Mouse (Mus musculus): Measurements from ENCODE around the gene Fam117a. TPM values are rescaled to one million over a fixed set of nuclear protein-coding genes. Genes with fewer than 3 reads are reported as not detected.

Gene Fam117a
- polyA plus RNA-seq, 1 experiment from 2014 or later: 5.5 TPM

- H3K9me3 ChIP-seq (ENCODE audit: control insufficient read depth): no peaks in the 10 kb centered on the region
- H3K4me2 ChIP-seq (replicated peaks; ENCODE audit: low read depth): no peak overlapping the region; the same call in 1 of the 2 replicates
- H3K27ac ChIP-seq (ENCODE audit: low read depth, low read length): peak overlapping the region; percentile 57; the same call in 1 of the 2 replicates
- 40% methylated on average over 3 of the region's 3 CpGs for whole genome bisulfite sequencing
- H3K27me3 ChIP-seq (replicated peaks; ENCODE audit: control insufficient read depth, insufficient read depth, low read length): no peaks in the 10 kb centered on the region
- peaks cover 57% of the 10 kb centered on the region for H3K36me3 ChIP-seq (ENCODE audit: control insufficient read depth, insufficient read depth)
- peaks cover 5% of the 10 kb centered on the region; the same call in 1 of the 2 replicates for H3K4me1 ChIP-seq (replicated peaks; ENCODE audit: control insufficient read depth, insufficient read depth, low read length)
- no peak overlapping the region for H3K4me3 ChIP-seq (ENCODE audit: low read depth, low read length)
- no peak overlapping the region for H3K9ac ChIP-seq (ENCODE audit: low read depth, low read length)
- ATAC-seq: peak; percentile 87
- TF ChIP-seq CTCF (IDR thresholded peaks at IDR 0.05; ENCODE audit: low read depth): no peak
Measured at GRCm38 (mm10) chr11:95301772-95302171, 35.0 kb upstream of the Fam117a start.

DNA sequence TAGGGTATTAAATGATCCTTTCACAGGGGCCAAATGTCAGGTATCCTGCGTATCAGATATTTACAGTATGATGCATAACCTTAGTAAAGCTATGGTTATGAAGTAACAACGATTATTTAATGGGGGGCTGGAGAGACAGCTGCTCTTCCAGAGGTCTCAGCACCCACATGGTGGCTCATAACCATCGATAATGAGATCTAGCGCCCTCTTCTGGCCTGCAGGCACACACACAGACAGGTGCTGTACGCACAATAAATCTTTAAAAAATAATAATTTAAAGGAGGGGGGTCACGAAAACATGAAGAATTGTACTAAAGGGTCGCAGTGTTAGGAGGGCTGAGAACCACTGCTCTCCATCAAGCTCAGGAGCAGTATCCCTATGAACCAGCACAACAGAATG is 31.2 kb upstream of the Fam117a start:
- H3K4me1 ChIP-seq (replicated peaks; ENCODE audit: control insufficient read depth, insufficient read depth, low read length): peaks cover 5% of the 10 kb centered on the region; the same call in 1 of the 2 replicates
- no peak for ATAC-seq
- no peak overlapping the region for H3K4me2 ChIP-seq (replicated peaks; ENCODE audit: low read depth)
- H3K4me3 ChIP-seq (ENCODE audit: low read depth, low read length): no peak overlapping the region
- H3K27me3 ChIP-seq (replicated peaks; ENCODE audit: control insufficient read depth, insufficient read depth, low read length): no peaks in the 10 kb centered on the region
- H3K36me3 ChIP-seq (ENCODE audit: control insufficient read depth, insufficient read depth): peaks cover 30% of the 10 kb centered on the region
- peak; percentile 46 for TF ChIP-seq CTCF (IDR thresholded peaks at IDR 0.05; ENCODE audit: low read depth)
- no peaks in the 10 kb centered on the region for H3K9me3 ChIP-seq (ENCODE audit: control insufficient read depth)
- H3K9ac ChIP-seq (ENCODE audit: low read depth, low read length): no peak overlapping the region
- H3K27ac ChIP-seq (ENCODE audit: low read depth, low read length): peak overlapping the region; percentile 41; the same call in 1 of the 2 replicates
- 81% methylated on average over 7 of the region's 7 CpGs for WGBS

- no peak for TF ChIP-seq CTCF (IDR thresholded peaks at IDR 0.05; ENCODE audit: low read depth)
- peak overlapping the region; percentile 74; the same call in 1 of the 2 replicates for H3K4me2 ChIP-seq (replicated peaks; ENCODE audit: low read depth)
- no peaks in the 10 kb centered on the region for H3K9me3 ChIP-seq (ENCODE audit: control insufficient read depth)
- peak overlapping the region; percentile 58 for H3K27ac ChIP-seq (ENCODE audit: low read depth, low read length)
- H3K27me3 ChIP-seq (replicated peaks; ENCODE audit: control insufficient read depth, insufficient read depth, low read length): no peaks in the 10 kb centered on the region
- H3K4me1 ChIP-seq (replicated peaks; ENCODE audit: control insufficient read depth, insufficient read depth, low read length): peaks cover 5% of the 10 kb centered on the region; the same call in 1 of the 2 replicates
- no peak overlapping the region for H3K9ac ChIP-seq (ENCODE audit: low read depth, low read length)
- peak; percentile 24 for ATAC-seq
- H3K36me3 ChIP-seq (ENCODE audit: control insufficient read depth, insufficient read depth): peaks cover 12% of the 10 kb centered on the region
- H3K4me3 ChIP-seq (ENCODE audit: low read depth, low read length): no peak overlapping the region
- 45% methylated on average over 8 of the region's 8 CpGs for WGBS
Measured at GRCm38 (mm10) chr11:95307526-95307925, 29.3 kb upstream of the Fam117a start.

GRCm38 (mm10) chr11:95309510-95310006 is 27.3 kb upstream of the Fam117a start:
- Histone ChIP-seq H3K27ac (ENCODE audit: low read depth, low read length) (peak overlapping the region; percentile 99), H3K9me3 (ENCODE audit: control insufficient read depth) (no peaks in the 10 kb centered on the region), H3K4me3 (ENCODE audit: low read depth, low read length) (peak overlapping the region; percentile 96), H3K9ac (ENCODE audit: low read depth, low read length) (peak overlapping the region; percentile 97), H3K4me1 (replicated peaks; ENCODE audit: control insufficient read depth, insufficient read depth, low read length) (peaks cover 5% of the 10 kb centered on the region; the same call in 1 of the 2 replicates), H3K36me3 (ENCODE audit: control insufficient read depth, insufficient read depth) (peaks cover 8% of the 10 kb centered on the region; the same call in 1 of the 2 replicates), H3K4me2 (replicated peaks; ENCODE audit: low read depth) (peak overlapping the region; percentile 74), H3K27me3 (replicated peaks; ENCODE audit: control insufficient read depth, insufficient read depth, low read length) (no peaks in the 10 kb centered on the region)
- peak; percentile 88 for ATAC-seq
- TF ChIP-seq CTCF (IDR thresholded peaks at IDR 0.05; ENCODE audit: low read depth): no peak
- WGBS: 0% methylated on average over 37 of the region's 37 CpGs

GRCm38 (mm10) chr11:95310007-95310647 is 26.7 kb upstream of the Fam117a start, which contains the start of gene Kat7:
TSS of gene Kat7 (minus strand) at chr11:95310246.
- TF ChIP-seq CTCF (IDR thresholded peaks at IDR 0.05; ENCODE audit: low read depth): no peak
- peak; percentile 86 for ATAC-seq
- Histone ChIP-seq H3K9ac (ENCODE audit: low read depth, low read length) (peak within 1 kb of the TSS; percentile 97), H3K27ac (ENCODE audit: low read depth, low read length) (peak within 1 kb of the TSS; percentile 99), H3K4me1 (replicated peaks; ENCODE audit: control insufficient read depth, insufficient read depth, low read length) (peaks cover 5% of the 10 kb centered on the region; the same call in 1 of the 2 replicates), H3K36me3 (ENCODE audit: control insufficient read depth, insufficient read depth) (peaks cover 8% of the 10 kb centered on the region; the same call in 1 of the 2 replicates), H3K9me3 (ENCODE audit: control insufficient read depth) (no peaks in the 10 kb centered on the region), H3K4me2 (replicated peaks; ENCODE audit: low read depth) (peak within 1 kb of the TSS; percentile 78), H3K27me3 (replicated peaks; ENCODE audit: control insufficient read depth, insufficient read depth, low read length) (no peaks in the 10 kb centered on the region), H3K4me3 (ENCODE audit: low read depth, low read length) (peak within 1 kb of the TSS; percentile 96)
- WGBS: under 1% methylated on average over 42 of the region's 42 CpGs

- Histone ChIP-seq H3K27me3 (replicated peaks; ENCODE audit: control insufficient read depth, insufficient read depth, low read length) (no peaks in the 10 kb centered on the region), H3K36me3 (ENCODE audit: control insufficient read depth, insufficient read depth) (peaks cover 2% of the 10 kb centered on the region; the same call in 1 of the 2 replicates), H3K4me1 (replicated peaks; ENCODE audit: control insufficient read depth, insufficient read depth, low read length) (peaks cover under 1% of the 10 kb centered on the region; the same call in 1 of the 2 replicates), H3K9me3 (ENCODE audit: control insufficient read depth) (no peaks in the 10 kb centered on the region), H3K4me2 (replicated peaks; ENCODE audit: low read depth) (peak overlapping the region; percentile 78), H3K4me3 (ENCODE audit: low read depth, low read length) (peak overlapping the region; percentile 96), H3K27ac (ENCODE audit: low read depth, low read length) (peak overlapping the region; percentile 73), H3K9ac (ENCODE audit: low read depth, low read length) (peak overlapping the region; percentile 62)
- no peak for TF ChIP-seq CTCF (IDR thresholded peaks at IDR 0.05; ENCODE audit: low read depth)
- ATAC-seq: no peak
- WGBS: 4% methylated on average over 17 of the region's 17 CpGs
Measured at GRCm38 (mm10) chr11:95310648-95311424, 26.0 kb upstream of the Fam117a start.

Measured in intestine, postnatal 0 days (tissue).